Mouse (Mus musculus) embryonic facial prominence, embryonic 12.5 days (tissue): Measurements from ENCODE around the gene Gm42906. TPM values are rescaled to one million over a fixed set of nuclear protein-coding genes. Genes with fewer than 3 reads are reported as not detected.

Source experiments
- ATAC-seq: fragments of 200-750 bp; cut with Nextera tagmentation; 2 replicates; pipeline ENCODE4 v1.8.0; 2017; ENCODE audit not compliant: insufficient number of reproducible peaks, insufficient read depth, low FRiP score, low TSS enrichment
- H3K27ac ChIP-seq: fragments of 300-500 bp; sonication (generic); 2 replicates; pipeline ENCODE4 v1.5.1; 2016; ENCODE audit warnings: mild to moderate bottlenecking
- H3K27me3 ChIP-seq: fragments of 300-500 bp; sonication (generic); 2 replicates; pipeline ENCODE4 v1.6.1; 2016; ENCODE audit warnings: mild to moderate bottlenecking, moderate library complexity
- H3K36me3 ChIP-seq: fragments of 300-500 bp; sonication (generic); 2 replicates; pipeline ENCODE4 v1.6.1; 2016; ENCODE audit warnings: mild to moderate bottlenecking
- H3K4me1 ChIP-seq: fragments of 300-500 bp; sonication (generic); 2 replicates; pipeline ENCODE4 v1.6.1; 2016
- H3K4me2 ChIP-seq: fragments of 300-500 bp; sonication (generic); replicated peaks from 2 replicates; pipeline ENCODE4 v1.6.1; 2016; ENCODE audit warnings: mild to moderate bottlenecking, moderate library complexity
- H3K4me3 ChIP-seq: fragments of 300-500 bp; sonication (generic); 2 replicates; pipeline ENCODE4 v1.5.1; 2016; ENCODE audit warnings: mild to moderate bottlenecking
- H3K9ac ChIP-seq: fragments of 300-500 bp; sonication (generic); 2 replicates; pipeline ENCODE4 v1.6.1; 2016; ENCODE audit warnings: mild to moderate bottlenecking, moderate library complexity
- H3K9me3 ChIP-seq: fragments of 300-500 bp; sonication (generic); 2 replicates; pipeline ENCODE4 v1.6.1; 2016; ENCODE audit warnings: mild to moderate bottlenecking, moderate library complexity
- WGBS: fragments of 180-500 bp; shearing (Covaris S2); methylation state at CpG from one replicate; pipeline ENCODE4 v1.1.7; 2016; 5-methylcytosine and 5-hydroxymethylcytosine counted together
- polyA plus RNA-seq: library from polyadenylated mRNA; unstranded; fragments of >200 nt; fragmentation: Nextera tagmentation; extraction: Ambion mirVana; gene quantifications from 2 replicates; pipeline ENCODE4 v1.2.1, GENCODE M21; 2016

Gm42906 gene
- polyA plus RNA-seq, 1 experiment from 2014 or later = not detected

DNA sequence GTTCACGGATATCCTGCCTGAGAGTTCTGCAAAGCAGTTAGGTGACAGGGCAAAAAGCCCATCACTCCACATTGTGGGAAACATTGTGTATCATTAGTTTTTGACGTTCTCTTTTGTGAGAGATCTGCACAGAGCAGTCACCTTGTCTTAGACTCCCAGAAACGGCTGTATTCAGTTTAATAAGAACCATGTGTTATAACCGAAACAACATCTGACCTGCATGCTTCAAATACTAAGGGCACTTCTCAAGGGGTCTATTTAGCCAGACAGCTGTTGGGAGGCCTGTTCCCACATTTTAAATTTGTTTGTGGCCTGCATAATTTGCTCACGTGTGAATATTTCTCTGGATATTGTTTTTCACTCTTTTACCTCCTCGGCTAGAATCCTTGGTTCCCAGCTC, 357.1 kb downstream of the Gm42906 start:
- no peaks in the 10 kb centered on the region for H3K27me3 ChIP-seq
- peaks cover 33% of the 10 kb centered on the region for H3K4me1 ChIP-seq
- H3K9me3 ChIP-seq = no peaks in the 10 kb centered on the region
- peak; percentile 78 for ATAC-seq
- H3K4me3 ChIP-seq = no peak overlapping the region
- H3K4me2 ChIP-seq = no peak overlapping the region
- H3K36me3 ChIP-seq = no peaks in the 10 kb centered on the region
- 18% methylated on average over 6 of the region's 6 CpGs for WGBS
- H3K9ac ChIP-seq = no peak overlapping the region
- H3K27ac ChIP-seq = peak overlapping the region; percentile 52; the same call in 1 of the 2 replicates

DNA sequence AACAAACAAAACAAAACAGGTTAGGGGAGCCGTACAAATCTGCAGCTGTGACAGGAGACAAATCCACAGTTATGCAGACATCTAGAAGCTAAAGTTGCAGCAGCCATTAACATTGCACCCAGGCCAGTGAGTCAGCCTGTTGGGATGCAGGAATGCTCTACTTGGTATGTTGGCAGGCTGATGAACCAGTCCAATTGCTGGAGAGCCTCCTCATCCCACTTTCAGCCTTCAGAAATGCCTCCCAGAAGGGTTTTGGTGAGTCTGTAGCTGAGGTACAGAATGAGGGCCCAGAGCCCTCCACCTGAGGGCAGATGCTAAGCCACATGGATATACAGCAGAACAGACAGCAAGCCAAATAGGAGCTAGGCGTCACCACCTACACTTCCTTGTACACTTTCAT, 358.4 kb downstream of the Gm42906 start:
- H3K4me2 ChIP-seq = no peak overlapping the region
- no peak overlapping the region for H3K4me3 ChIP-seq
- peaks cover 33% of the 10 kb centered on the region for H3K4me1 ChIP-seq
- no peaks in the 10 kb centered on the region for H3K9me3 ChIP-seq
- 81% methylated on average over 2 of the region's 2 CpGs for WGBS
- no peaks in the 10 kb centered on the region for H3K27me3 ChIP-seq
- no peak overlapping the region for H3K27ac ChIP-seq
- ATAC-seq = no peak
- no peaks in the 10 kb centered on the region for H3K36me3 ChIP-seq
- H3K9ac ChIP-seq = no peak overlapping the region

DNA sequence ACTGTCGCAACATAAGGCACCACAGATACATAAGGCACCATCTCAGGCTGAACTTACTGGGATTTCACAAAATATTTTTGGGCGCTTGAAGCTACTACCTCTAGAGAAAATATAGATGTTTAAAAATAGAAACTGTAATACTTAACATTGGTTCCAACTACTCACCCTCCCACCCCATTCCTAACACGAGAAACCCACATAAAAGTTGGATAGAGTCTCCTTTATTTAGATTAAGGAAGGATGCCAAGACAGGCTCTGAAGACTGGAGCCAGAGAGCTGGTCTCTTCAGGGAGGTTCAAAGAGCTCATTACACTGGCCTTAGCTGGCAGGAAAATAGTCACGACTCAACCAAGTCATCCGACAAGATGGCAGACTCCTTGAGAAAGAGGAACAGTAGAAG, 361.9 kb downstream of the Gm42906 start:
- 85% methylated on average over 5 of the region's 5 CpGs for WGBS
- peaks cover 16% of the 10 kb centered on the region for H3K36me3 ChIP-seq
- H3K9ac ChIP-seq = no peak overlapping the region
- no peak overlapping the region for H3K27ac ChIP-seq
- H3K4me1 ChIP-seq = peaks cover 19% of the 10 kb centered on the region
- no peak overlapping the region for H3K4me3 ChIP-seq
- peaks cover 4% of the 10 kb centered on the region; the same call in 1 of the 2 replicates for H3K9me3 ChIP-seq
- H3K27me3 ChIP-seq = no peaks in the 10 kb centered on the region
- no peak overlapping the region for H3K4me2 ChIP-seq
- no peak for ATAC-seq

DNA sequence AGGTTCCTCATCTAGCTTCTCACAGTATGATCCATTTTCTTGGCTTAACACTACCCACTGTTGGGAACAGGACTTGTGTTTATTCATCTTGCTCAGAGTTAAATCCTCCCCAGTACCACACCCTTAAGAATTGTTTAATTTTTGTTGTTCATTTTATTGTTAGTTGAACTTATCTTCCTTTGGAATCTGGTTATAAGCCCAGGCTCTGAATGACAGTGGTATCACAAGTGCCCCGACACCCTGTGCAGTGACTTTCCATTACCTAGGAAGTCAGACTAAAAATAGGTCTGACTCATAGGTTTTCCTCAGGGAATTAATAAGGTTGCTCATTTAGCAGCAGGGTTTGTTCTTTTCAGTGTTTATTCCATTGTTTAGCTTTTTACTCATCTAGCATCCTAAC, 362.7 kb downstream of the Gm42906 start:
- Histone ChIP-seq H3K27ac (no peak overlapping the region), H3K36me3 (peaks cover 16% of the 10 kb centered on the region), H3K4me2 (no peak overlapping the region), H3K4me1 (peaks cover 19% of the 10 kb centered on the region), H3K9me3 (peaks cover 4% of the 10 kb centered on the region; the same call in 1 of the 2 replicates), H3K27me3 (no peaks in the 10 kb centered on the region), H3K4me3 (no peak overlapping the region), H3K9ac (no peak overlapping the region)
- ATAC-seq = no peak
- WGBS = 75% methylated on average over 1 of the region's 1 CpGs

DNA sequence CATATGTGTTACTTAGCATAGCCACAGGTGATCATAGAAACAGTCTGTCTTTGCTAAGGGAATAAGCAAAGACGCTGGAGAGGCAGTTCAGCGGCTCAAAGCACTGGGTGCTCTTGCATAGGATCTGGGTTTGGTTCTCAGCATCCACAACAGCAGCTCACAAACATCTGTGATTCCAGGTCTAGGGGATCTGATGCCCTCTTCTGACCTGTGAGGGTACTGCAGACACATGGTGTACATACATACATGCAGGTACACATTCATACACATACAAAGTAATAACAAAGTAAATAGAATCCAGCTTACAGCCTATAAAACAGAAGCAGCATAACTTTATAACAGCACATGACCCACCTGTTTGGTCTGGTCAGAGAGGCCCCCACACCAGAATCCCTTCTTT, 366.0 kb downstream of the Gm42906 start:
- H3K27ac ChIP-seq = no peak overlapping the region
- no peak overlapping the region for H3K4me3 ChIP-seq
- H3K36me3 ChIP-seq = peaks cover 16% of the 10 kb centered on the region
- H3K9me3 ChIP-seq = peaks cover 4% of the 10 kb centered on the region; the same call in 1 of the 2 replicates
- peaks cover 18% of the 10 kb centered on the region for H3K4me1 ChIP-seq
- H3K27me3 ChIP-seq = no peaks in the 10 kb centered on the region
- no peak overlapping the region for H3K9ac ChIP-seq
- ATAC-seq = no peak
- H3K4me2 ChIP-seq = no peak overlapping the region
- whole genome bisulfite sequencing = 97% methylated on average over 2 of the region's 2 CpGs

DNA sequence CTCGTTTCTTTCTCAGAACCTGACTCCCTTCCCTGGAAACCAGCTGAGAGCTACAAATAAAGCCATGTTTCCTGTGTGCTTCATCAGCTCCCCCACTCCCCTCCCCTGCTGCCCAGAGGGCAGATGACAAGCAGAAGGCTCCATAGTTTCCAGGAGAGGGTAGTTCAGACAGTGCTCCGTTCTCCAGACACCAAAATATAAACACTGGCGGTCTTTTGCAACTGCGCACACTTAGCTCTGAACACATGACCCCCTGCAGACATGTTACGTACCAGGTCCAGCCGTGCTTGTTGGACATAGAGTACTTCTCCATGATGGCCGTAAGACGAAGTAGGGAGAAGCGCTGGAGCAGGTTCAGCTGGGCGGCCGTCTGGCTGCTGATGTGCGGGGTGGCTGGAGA, 367.5 kb downstream of the Gm42906 start:
- peaks cover 24% of the 10 kb centered on the region for H3K4me1 ChIP-seq
- no peaks in the 10 kb centered on the region for H3K27me3 ChIP-seq
- H3K4me2 ChIP-seq = no peak overlapping the region
- WGBS = 61% methylated on average over 12 of the region's 12 CpGs
- peak overlapping the region; percentile 8; the same call in 1 of the 2 replicates for H3K27ac ChIP-seq
- no peak overlapping the region for H3K9ac ChIP-seq
- no peak for ATAC-seq
- no peak overlapping the region for H3K4me3 ChIP-seq
- H3K36me3 ChIP-seq = peaks cover 19% of the 10 kb centered on the region
- peaks cover 4% of the 10 kb centered on the region; the same call in 1 of the 2 replicates for H3K9me3 ChIP-seq

DNA sequence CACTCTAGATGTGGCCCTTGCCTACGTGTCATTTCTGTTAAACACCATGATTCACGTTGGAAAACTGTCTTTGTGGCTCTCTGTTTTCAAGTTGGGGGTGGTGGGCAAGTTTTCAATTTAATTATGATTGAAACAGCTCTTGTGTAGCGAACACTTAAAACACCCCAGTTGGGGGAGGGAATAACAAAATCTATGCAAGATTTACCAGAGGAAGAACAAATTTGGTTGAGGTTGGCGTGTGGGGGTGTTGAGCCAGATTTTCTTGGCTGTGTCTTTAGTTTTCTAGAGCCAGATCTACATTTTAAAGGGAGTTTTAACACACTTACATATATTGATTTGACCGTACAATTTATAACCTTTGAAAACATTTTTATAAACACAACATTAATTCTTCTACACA, 368.2 kb downstream of the Gm42906 start:
- H3K9me3 ChIP-seq = peaks cover 4% of the 10 kb centered on the region; the same call in 1 of the 2 replicates
- no peak overlapping the region for H3K4me2 ChIP-seq
- H3K9ac ChIP-seq = no peak overlapping the region
- H3K4me1 ChIP-seq = peaks cover 29% of the 10 kb centered on the region
- H3K27me3 ChIP-seq = no peaks in the 10 kb centered on the region
- WGBS = 79% methylated on average over 5 of the region's 5 CpGs
- no peak overlapping the region for H3K4me3 ChIP-seq
- no peak for ATAC-seq
- H3K36me3 ChIP-seq = peaks cover 20% of the 10 kb centered on the region
- H3K27ac ChIP-seq = no peak overlapping the region

DNA sequence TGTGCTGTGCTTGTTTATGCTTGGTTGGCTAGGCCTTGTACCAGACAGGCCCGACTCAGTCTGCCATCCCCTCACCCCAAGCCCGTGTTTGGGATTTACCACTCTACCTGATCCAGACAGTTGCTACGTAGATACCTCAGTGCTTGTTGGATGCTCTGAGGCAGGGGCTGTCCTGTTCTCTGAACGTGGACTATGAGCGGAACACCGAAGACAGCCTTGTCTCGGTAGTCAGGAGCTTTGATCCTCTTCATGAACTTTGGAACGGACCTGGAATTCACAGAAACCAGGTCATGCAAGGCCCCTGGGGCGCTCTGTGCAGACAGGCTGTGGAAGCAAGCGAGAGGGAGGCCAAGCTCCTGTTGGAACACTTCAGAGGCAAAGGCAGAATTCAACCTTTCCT, 368.6 kb downstream of the Gm42906 start:
- H3K9me3 ChIP-seq = peaks cover 4% of the 10 kb centered on the region; the same call in 1 of the 2 replicates
- peaks cover 20% of the 10 kb centered on the region for H3K36me3 ChIP-seq
- no peak overlapping the region for H3K9ac ChIP-seq
- H3K4me1 ChIP-seq = peaks cover 33% of the 10 kb centered on the region
- no peak overlapping the region for H3K4me2 ChIP-seq
- ATAC-seq = no peak
- no peak overlapping the region for H3K4me3 ChIP-seq
- 85% methylated on average over 10 of the region's 10 CpGs for WGBS
- H3K27me3 ChIP-seq = no peaks in the 10 kb centered on the region
- no peak overlapping the region for H3K27ac ChIP-seq

DNA sequence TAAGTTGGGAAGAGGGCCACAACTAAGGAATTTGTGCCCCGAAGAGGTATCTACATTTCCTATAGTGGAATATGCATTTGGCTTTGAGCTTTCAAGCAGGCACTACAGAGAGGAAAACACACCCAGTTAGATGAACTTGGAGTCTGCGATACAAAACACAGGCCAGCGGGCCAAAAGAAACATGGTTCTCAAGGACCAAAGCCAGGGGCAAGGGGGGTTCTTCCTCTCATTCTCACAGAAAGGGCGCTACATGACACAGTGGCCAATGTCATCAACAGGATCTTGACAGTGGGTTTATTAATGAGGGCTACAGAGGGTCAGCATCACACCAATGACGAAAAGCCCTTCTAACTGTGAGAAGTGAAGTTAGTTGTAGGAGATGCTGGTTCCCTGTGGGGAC, 370.2 kb downstream of the Gm42906 start:
- no peak for ATAC-seq
- H3K4me3 ChIP-seq = no peak overlapping the region
- WGBS = 93% methylated on average over 5 of the region's 5 CpGs
- H3K9me3 ChIP-seq = peaks cover 4% of the 10 kb centered on the region; the same call in 1 of the 2 replicates
- no peak overlapping the region for H3K27ac ChIP-seq
- H3K27me3 ChIP-seq = no peaks in the 10 kb centered on the region
- H3K36me3 ChIP-seq = peaks cover 14% of the 10 kb centered on the region
- H3K4me1 ChIP-seq = peaks cover 37% of the 10 kb centered on the region
- H3K4me2 ChIP-seq = no peak overlapping the region
- H3K9ac ChIP-seq = no peak overlapping the region

DNA sequence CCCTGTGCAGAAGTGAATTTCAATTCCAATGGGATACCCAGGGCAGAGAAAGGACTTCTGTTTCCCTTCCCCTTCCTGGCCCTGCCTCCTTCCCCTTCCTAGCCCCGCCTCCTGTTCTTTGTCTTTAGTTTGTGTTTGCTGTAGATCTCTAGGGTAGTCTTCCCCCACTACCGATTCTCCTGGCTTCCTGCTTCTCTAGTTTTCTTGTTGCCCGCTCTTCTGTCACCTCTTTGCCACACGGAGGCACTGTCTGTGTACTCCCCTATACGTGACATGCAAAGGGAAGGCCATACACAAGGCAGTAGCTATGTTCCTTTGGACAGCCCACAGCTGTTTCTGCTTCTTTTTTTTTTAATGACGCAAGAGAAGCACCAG, 371.1 kb downstream of the Gm42906 start:
- Histone ChIP-seq H3K9me3 (peaks cover 2% of the 10 kb centered on the region; the same call in 1 of the 2 replicates), H3K4me3 (no peak overlapping the region), H3K4me1 (peaks cover 37% of the 10 kb centered on the region), H3K4me2 (no peak overlapping the region), H3K9ac (no peak overlapping the region), H3K36me3 (peaks cover 11% of the 10 kb centered on the region), H3K27ac (peak overlapping the region; percentile 72), H3K27me3 (no peaks in the 10 kb centered on the region)
- 54% methylated on average over 6 of the region's 6 CpGs for WGBS
- ATAC-seq = no peak

DNA sequence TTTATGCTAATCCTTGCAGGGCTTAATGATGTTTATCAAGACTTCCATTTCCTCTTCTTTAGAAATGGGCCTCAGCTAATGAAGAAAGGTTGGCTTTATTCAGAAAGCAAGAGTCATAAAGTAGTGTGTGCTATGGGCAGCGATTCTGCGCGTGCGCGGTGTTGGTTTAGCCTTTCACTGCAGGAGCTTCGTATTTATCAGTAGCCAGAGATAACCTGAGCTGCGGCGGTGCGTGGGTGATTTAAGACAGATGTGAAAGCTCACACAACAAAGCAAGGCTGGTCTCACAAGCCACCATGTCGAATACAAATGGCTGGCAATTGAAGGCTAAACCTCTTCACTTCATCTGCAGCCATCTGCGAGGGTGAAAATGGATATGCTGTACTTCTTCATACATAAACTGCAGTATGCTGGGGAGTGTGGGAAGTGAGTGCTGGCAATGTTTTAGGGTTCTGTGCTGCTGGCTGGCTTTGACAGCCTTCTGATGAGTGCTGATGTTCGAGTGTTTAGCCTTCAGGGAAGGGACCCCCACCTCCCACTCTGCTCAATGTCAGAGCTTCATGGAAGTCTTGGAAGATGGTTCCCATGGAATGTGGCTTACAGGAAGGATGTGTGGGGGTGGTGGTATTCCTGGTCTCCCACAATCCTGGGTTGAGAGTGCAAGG, 371.6 kb downstream of the Gm42906 start:
- Histone ChIP-seq H3K4me2 (no peak overlapping the region), H3K27ac (peak overlapping the region; percentile 72), H3K27me3 (no peaks in the 10 kb centered on the region), H3K9me3 (no peaks in the 10 kb centered on the region), H3K4me1 (peaks cover 37% of the 10 kb centered on the region), H3K36me3 (peaks cover 9% of the 10 kb centered on the region), H3K9ac (no peak overlapping the region), H3K4me3 (no peak overlapping the region)
- 50% methylated on average over 12 of the region's 12 CpGs for WGBS
- ATAC-seq = no peak

DNA sequence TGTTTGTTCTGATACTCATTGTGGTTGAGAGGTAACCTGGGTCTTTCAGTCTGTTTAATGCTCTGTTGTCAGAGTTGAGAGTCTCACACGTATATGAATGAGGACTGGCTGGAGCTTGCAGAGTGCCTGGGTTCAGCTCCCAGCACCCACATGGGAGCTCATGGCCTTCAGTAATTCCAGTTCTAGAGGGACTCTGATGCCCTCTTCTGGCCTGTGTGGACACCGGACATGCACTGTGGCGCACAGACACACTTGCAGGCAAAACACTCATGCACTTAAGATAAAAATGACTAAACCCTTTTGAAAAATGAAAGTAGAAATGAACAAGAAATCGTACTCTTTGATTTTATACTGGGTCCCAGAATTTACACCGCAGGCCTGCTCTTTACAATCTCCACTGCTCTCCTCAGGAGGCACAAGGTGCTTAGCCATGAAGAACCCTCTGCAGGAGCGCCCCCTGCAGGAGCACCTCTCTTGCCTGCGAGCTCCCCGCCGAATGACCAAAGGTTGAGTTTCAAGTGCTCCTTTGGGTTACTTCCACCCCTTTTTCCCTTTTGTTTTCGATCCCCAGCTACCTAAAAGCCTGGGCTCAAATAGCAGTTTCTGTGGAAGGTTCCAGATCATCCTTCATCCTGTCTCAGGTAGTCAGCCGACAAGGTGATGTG, 372.4 kb downstream of the Gm42906 start:
- Histone ChIP-seq H3K36me3 (peaks cover 9% of the 10 kb centered on the region), H3K27me3 (no peaks in the 10 kb centered on the region), H3K9ac (no peak overlapping the region), H3K4me2 (no peak overlapping the region), H3K27ac (peak overlapping the region; percentile 46; the same call in 1 of the 2 replicates), H3K4me1 (peaks cover 33% of the 10 kb centered on the region), H3K4me3 (no peak overlapping the region), H3K9me3 (no peaks in the 10 kb centered on the region)
- ATAC-seq = no peak
- WGBS = 89% methylated on average over 11 of the region's 11 CpGs
